Mouse (Mus musculus): Measurements from ENCODE around the gene Bdnf.

Gene Bdnf

GRCm38 (mm10) chr2:109674532-109674931 is at the start of gene Bdnf:
TSS of gene Bdnf (plus strand) at chr2:109674700.
- DNase-seq: peak; percentile 17

GRCm38 (mm10) chr2:109626864-109627263 is 47.6 kb upstream of the Bdnf start:
- no peak for DNase-seq

- peak; percentile 27 for DNase-seq
Measured at GRCm38 (mm10) chr2:109673509-109674455, 718 bp upstream of the Bdnf start.

GRCm38 (mm10) chr2:109675051-109675450 is 551 bp downstream of the Bdnf start:
- DNase-seq: peak; percentile 9

GRCm38 (mm10) chr2:109675973-109676617 is 1.6 kb downstream of the Bdnf start:
- DNase-seq: peak; percentile 62

GRCm38 (mm10) chr2:109676618-109676974 is 2.1 kb downstream of the Bdnf start:
- no peak for DNase-seq

GRCm38 (mm10) chr2:109677221-109678089 is 3.0 kb downstream of the Bdnf start:
- peak; percentile 77 for DNase-seq

GRCm38 (mm10) chr2:109678090-109678409 is 3.5 kb downstream of the Bdnf start:
- peak; percentile 81 for DNase-seq

- DNase-seq: no peak
Measured at GRCm38 (mm10) chr2:109678454-109678853, 4.0 kb downstream of the Bdnf start.

- DNase-seq: no peak
Measured at GRCm38 (mm10) chr2:109679446-109679845, 4.9 kb downstream of the Bdnf start.

- DNase-seq: no peak
Measured at GRCm38 (mm10) chr2:109681071-109681470, 6.6 kb downstream of the Bdnf start.

- DNase-seq: no peak
Measured at GRCm38 (mm10) chr2:109688661-109689060, 14.2 kb downstream of the Bdnf start.

- DNase-seq: peak; percentile 48
Measured at GRCm38 (mm10) chr2:109692266-109693177, 18.0 kb downstream of the Bdnf start.

GRCm38 (mm10) chr2:109693178-109694115 is 18.9 kb downstream of the Bdnf start:
- peak; percentile 55 for DNase-seq

- peak; percentile 30 for DNase-seq
Measured at GRCm38 (mm10) chr2:109694116-109694837, 19.8 kb downstream of the Bdnf start.

- DNase-seq: peak; percentile 83
Measured at GRCm38 (mm10) chr2:109694838-109695225, 20.3 kb downstream of the Bdnf start.

GRCm38 (mm10) chr2:109697151-109697550 is 22.7 kb downstream of the Bdnf start:
- no peak for DNase-seq

GRCm38 (mm10) chr2:109700291-109700690 is 25.8 kb downstream of the Bdnf start:
- DNase-seq: peak; percentile 28

- DNase-seq: no peak
Measured at GRCm38 (mm10) chr2:109703588-109703987, 29.1 kb downstream of the Bdnf start.

- DNase-seq: no peak
Measured at GRCm38 (mm10) chr2:109704053-109704452, 29.6 kb downstream of the Bdnf start.
